Mouse (Mus musculus) forebrain, embryonic 16.5 days (tissue): Measurements from ENCODE around the gene Gnat1. TPM values are rescaled to one million over a fixed set of nuclear protein-coding genes. Genes with fewer than 3 reads are reported as not detected.
A peak's percentile ranks its signal among the peaks of the same experiment; 100 is the strongest.

Source experiments
- ATAC-seq: fragments of 200-750 bp; cut with Nextera tagmentation; 2 replicates; pipeline ENCODE4 v1.8.0; 2017; ENCODE audit warnings: mild to moderate bottlenecking, moderate library complexity
- H3K27ac ChIP-seq: fragments of 300-500 bp; sonication (generic); 2 replicates; pipeline ENCODE4 v1.5.1; 2014; ENCODE audit warnings: low read length, control low read depth
- H3K27me3 ChIP-seq: fragments of 300-500 bp; sonication (generic); replicated peaks from 2 replicates; pipeline ENCODE4 v1.6.1; 2014; ENCODE audit warnings: low read length; ENCODE audit not compliant: control insufficient read depth, insufficient read depth
- H3K36me3 ChIP-seq: fragments of 300-500 bp; sonication (generic); 2 replicates; pipeline ENCODE4 v1.6.1; 2014; ENCODE audit not compliant: control insufficient read depth, insufficient read depth
- H3K4me1 ChIP-seq: fragments of 300-500 bp; sonication (generic); replicated peaks from 2 replicates; pipeline ENCODE4 v1.6.1; 2014; ENCODE audit warnings: low read length; ENCODE audit not compliant: control insufficient read depth, insufficient read depth
- H3K4me2 ChIP-seq: fragments of 300-500 bp; sonication (generic); 2 replicates; pipeline ENCODE4 v1.6.1; 2014; ENCODE audit warnings: mild to moderate bottlenecking, low read length, control low read depth
- H3K4me3 ChIP-seq: fragments of 300-500 bp; sonication (generic); replicated peaks from 2 replicates; pipeline ENCODE4 v1.5.1; 2014; ENCODE audit warnings: mild to moderate bottlenecking, low read length, control low read depth
- H3K9ac ChIP-seq: fragments of 300-500 bp; sonication (generic); replicated peaks from 2 replicates; pipeline ENCODE4 v1.6.1; 2014; ENCODE audit warnings: low read depth, low read length, control low read depth
- H3K9me3 ChIP-seq: fragments of 300-500 bp; sonication (generic); 2 replicates; pipeline ENCODE4 v1.6.1; 2016; ENCODE audit warnings: low read length; ENCODE audit not compliant: control insufficient read depth
- WGBS: fragments of 180-500 bp; shearing (Covaris S2); extraction: QIAGEN DNeasy Blood & Tissue Kit; methylation state at CpG from one replicate; pipeline ENCODE4 v1.1.7; 2014; 5-methylcytosine and 5-hydroxymethylcytosine counted together
- polyA plus RNA-seq: library from polyadenylated mRNA; unstranded; fragments of >200 nt; fragmentation: Nextera tagmentation; extraction: Ambion mirVana; gene quantifications from 2 replicates; pipeline ENCODE4 v1.2.1, GENCODE M21; 2015

Gene Gnat1
- polyA plus RNA-seq, 1 experiment from 2014 or later = 1.4 TPM

DNA sequence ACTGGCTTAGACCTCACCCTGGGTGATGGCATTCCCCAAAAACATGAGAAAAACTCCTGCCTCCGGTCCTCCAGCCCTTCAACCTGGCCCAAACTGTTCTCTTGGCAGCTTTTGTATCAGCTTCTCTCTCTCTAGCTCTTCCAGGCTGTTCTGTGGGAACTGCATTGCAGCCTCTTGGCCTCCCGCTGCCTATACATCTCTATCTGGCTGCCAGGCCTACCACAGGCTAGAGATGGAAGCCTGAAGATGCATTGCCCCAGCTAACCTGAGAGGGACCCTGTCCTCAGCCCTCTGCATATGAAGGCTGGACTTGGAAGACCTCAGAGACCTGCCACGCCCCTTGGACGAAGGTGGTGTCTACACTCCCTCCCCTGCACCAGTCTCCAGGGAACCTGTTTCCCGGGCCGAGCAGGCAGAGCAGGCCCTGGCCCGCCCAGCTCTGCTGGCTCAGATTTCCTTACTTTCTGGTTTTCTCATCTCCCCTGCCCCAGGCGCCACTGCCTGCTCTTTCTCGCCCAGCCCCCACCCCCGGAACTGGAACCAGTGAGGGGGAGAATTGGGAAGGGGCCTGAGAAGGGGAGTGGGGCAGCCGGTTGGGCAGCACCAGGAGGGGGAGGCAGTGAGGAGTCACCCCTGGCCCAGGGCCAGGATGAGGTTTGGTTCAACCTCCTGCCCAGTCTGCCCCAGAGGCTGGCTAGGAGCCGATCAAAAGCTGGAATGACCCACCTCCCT is 34.9 kb upstream of the Gnat1 start:
- Histone ChIP-seq H3K27me3 (peaks cover 3% of the 10 kb centered on the region; the same call in 1 of the 2 replicates), H3K9ac (no peak overlapping the region; the same call in 1 of the 2 replicates), H3K36me3 (no peaks in the 10 kb centered on the region), H3K27ac (no peak overlapping the region), H3K4me1 (peaks cover 19% of the 10 kb centered on the region), H3K4me2 (no peak overlapping the region), H3K4me3 (no peak overlapping the region), H3K9me3 (no peaks in the 10 kb centered on the region)
- ATAC-seq = no peak
- 23% methylated on average over 11 of the region's 12 CpGs for WGBS

DNA sequence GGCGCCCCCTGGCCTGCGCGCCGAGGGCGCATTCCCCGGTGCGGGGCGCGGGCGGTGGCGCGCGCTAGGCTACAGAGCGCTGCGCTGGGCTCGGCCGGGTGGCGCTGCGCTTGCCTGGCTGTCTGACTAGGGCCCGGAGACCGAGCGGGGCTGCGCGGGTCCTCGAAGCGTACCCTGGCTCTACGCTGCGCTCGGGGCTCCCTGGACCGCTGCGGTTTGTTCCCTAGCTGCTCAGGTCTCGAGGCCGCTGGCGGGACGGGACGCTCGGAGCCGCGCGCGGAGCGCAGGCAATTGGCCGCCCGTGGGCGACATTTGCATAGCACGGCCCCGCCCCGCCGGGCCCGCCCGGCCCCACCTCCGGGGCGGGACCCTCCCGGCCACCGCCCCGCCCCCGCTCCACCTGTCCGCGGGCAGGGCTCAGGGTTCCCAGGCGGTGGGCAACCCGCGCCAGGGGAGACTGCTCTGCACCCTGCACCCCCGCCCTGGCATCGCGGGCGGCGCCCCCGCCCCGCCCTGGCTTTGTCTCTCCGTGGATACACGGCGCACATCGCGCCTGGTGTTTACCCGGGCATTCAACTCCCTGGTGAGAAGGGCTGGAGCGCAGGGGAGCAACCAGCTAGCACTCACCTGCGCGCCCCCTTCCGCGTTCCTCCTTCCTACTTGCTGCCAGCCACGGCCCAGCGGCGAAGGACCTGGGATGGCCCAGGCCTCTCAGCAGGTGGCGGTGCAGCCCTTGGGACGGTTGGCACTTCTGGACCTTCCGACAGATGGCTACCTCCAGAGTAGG is 30.4 kb upstream of the Gnat1 start, which contains the start of gene Sema3f:
Sema3f (minus strand) TSS at position 779 of the 787 bp plus-strand sequence.
- Histone ChIP-seq H3K9me3 (no peaks in the 10 kb centered on the region), H3K4me1 (peaks cover 46% of the 10 kb centered on the region), H3K27ac (peak within 1 kb of the TSS; percentile 84), H3K36me3 (no peaks in the 10 kb centered on the region), H3K4me3 (peak within 1 kb of the TSS; percentile 77), H3K4me2 (peak within 1 kb of the TSS; percentile 90), H3K9ac (peak within 1 kb of the TSS; percentile 86), H3K27me3 (peaks cover 3% of the 10 kb centered on the region; the same call in 1 of the 2 replicates)
- peak; percentile 76 for ATAC-seq
- 1% methylated on average over 76 of the region's 86 CpGs for WGBS

DNA sequence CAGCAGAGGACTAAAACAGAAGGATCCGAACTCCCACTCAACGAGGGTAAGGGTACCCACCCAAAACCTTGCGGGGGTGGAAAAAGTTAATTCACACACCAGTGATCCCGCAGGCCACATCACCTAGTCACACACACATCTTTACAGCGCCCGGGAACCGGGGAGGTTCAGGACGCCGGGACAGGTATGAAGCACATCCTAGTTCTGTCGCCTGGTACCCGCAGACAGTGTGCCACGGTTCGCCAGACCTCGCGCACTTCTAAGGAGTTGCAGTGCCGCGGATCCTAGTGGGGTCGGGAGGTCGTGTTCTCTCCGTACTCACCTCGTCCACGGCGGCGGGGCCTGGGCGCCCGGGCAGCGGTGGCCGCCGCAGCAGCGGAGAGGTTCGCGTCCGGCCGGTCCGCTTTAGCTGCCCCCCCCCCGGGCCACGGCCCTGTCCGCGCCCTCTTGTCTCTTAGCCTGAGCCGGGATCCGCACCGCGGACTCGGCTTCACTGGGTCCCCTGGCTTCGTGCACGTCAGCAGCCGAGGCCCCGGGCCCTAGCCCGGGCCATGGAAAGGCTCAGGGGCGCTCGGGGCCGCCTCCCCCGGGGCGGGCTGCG is 29.7 kb upstream of the Gnat1 start:
- Histone ChIP-seq H3K4me1 (peaks cover 40% of the 10 kb centered on the region), H3K27me3 (peaks cover 3% of the 10 kb centered on the region; the same call in 1 of the 2 replicates), H3K4me3 (peak overlapping the region; percentile 77), H3K36me3 (no peaks in the 10 kb centered on the region), H3K27ac (peak overlapping the region; percentile 84), H3K9ac (peak overlapping the region; percentile 86), H3K4me2 (peak overlapping the region; percentile 90), H3K9me3 (no peaks in the 10 kb centered on the region)
- WGBS = under 1% methylated on average over 49 of the region's 55 CpGs
- ATAC-seq = no peak

DNA sequence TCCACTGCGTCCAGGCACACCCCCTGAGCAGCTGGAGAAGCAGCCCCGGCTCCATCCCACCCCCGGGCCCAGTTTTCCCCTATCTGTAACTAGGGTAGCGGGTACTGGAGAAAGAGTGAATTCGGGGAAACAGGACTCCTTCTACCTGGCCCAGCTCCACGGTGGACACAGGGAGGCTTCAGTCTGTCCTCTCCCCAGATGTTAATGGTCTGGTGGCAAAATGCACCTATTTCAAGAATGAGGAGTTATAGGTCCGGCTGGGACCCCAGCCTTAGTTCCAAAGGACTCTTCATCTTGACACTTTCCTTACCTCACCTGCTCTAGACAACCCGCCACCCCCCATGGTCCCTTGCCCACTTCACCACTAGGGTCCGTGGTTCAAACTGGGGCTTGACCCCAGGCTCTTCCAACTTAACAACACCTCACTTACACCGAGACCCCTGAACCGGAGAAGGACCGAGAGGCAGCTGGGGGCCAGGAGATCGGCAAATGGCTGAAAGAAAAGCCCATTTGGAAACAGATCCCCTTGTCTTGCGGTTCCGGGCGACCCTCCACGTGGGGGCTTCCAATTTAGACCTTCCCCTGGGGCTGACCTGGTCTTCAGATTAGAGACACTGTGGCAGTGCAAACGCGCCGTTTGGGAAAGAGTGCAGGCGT is 29.1 kb upstream of the Gnat1 start:
- Histone ChIP-seq H3K4me1 (peaks cover 37% of the 10 kb centered on the region), H3K27ac (peak overlapping the region; percentile 86), H3K27me3 (peaks cover 3% of the 10 kb centered on the region; the same call in 1 of the 2 replicates), H3K4me2 (peak overlapping the region; percentile 90), H3K4me3 (peak overlapping the region; percentile 77), H3K36me3 (no peaks in the 10 kb centered on the region), H3K9me3 (no peaks in the 10 kb centered on the region), H3K9ac (peak overlapping the region; percentile 86)
- ATAC-seq = no peak
- 6% methylated on average over 21 of the region's 21 CpGs for WGBS

DNA sequence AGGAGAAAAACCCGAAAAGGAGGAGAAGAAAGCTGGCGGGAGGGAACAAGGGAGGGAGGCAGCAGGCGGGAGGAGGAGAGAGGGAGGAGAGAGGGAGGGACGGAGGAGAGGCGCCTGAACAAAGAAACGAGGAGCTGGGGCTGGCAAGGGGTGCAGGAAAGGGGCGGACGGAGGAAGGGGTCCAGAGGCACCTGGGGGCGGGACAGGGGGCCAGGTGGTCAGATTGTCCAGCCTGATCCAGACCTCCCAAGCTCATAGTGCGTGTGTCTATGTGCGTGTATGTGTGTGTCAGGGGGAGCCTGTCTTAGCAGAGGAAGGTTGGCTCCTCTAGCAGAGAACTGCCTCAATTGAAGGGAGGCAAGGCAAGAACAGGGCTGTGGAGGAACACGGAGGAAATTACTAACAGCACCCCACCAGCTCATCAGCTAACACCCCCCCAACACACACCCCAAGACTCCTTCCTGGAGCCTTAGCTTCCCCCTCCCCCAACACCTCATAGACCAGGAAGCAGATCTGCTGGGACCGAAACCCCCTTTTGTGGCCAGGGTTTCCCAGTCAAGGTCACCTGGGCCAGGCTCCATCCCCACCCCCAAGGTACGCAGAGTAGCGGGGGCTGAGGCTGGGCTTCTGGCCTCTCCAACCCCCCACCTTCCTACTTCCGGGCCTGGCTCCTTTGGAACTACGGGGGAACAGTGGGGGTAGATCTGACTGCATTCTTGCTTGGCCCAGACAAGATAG is 28.4 kb upstream of the Gnat1 start:
- Histone ChIP-seq H3K27me3 (peaks cover 3% of the 10 kb centered on the region; the same call in 1 of the 2 replicates), H3K4me3 (peak overlapping the region; percentile 77), H3K27ac (peak overlapping the region; percentile 86), H3K4me2 (peak overlapping the region; percentile 90), H3K9me3 (no peaks in the 10 kb centered on the region), H3K36me3 (no peaks in the 10 kb centered on the region), H3K9ac (peak overlapping the region; percentile 86), H3K4me1 (peaks cover 39% of the 10 kb centered on the region)
- peak; percentile 39 for ATAC-seq
- WGBS = 4% methylated on average over 15 of the region's 17 CpGs

DNA sequence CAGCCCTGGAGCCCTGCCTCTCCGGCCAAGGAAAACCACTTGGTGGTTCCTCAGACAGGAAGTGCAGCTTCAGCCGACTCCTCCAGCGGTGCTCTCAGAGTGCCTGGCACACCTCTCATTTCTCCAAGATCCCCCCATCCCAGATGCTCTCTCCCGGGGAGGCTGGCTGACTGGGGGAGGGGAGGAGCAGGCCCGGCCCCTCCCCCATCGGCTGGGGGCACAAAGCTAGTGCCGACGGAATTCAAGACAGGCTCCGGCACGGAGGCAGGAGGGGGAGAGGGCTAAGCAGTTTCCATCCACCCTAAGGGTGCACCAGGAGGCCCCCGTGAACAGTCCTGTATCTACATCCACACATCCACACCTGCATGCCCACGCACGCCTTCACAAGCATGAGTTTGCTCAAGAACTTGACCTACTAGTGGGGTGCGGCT is 27.3 kb upstream of the Gnat1 start:
- no peaks in the 10 kb centered on the region for H3K9me3 ChIP-seq
- H3K27me3 ChIP-seq = peaks cover 3% of the 10 kb centered on the region; the same call in 1 of the 2 replicates
- no peak for ATAC-seq
- H3K27ac ChIP-seq = peak overlapping the region; percentile 86
- peak overlapping the region; percentile 77 for H3K4me3 ChIP-seq
- H3K9ac ChIP-seq = peak overlapping the region; percentile 86
- no peaks in the 10 kb centered on the region for H3K36me3 ChIP-seq
- peak overlapping the region; percentile 90 for H3K4me2 ChIP-seq
- H3K4me1 ChIP-seq = peaks cover 49% of the 10 kb centered on the region
- WGBS = 8% methylated on average over 14 of the region's 14 CpGs

DNA sequence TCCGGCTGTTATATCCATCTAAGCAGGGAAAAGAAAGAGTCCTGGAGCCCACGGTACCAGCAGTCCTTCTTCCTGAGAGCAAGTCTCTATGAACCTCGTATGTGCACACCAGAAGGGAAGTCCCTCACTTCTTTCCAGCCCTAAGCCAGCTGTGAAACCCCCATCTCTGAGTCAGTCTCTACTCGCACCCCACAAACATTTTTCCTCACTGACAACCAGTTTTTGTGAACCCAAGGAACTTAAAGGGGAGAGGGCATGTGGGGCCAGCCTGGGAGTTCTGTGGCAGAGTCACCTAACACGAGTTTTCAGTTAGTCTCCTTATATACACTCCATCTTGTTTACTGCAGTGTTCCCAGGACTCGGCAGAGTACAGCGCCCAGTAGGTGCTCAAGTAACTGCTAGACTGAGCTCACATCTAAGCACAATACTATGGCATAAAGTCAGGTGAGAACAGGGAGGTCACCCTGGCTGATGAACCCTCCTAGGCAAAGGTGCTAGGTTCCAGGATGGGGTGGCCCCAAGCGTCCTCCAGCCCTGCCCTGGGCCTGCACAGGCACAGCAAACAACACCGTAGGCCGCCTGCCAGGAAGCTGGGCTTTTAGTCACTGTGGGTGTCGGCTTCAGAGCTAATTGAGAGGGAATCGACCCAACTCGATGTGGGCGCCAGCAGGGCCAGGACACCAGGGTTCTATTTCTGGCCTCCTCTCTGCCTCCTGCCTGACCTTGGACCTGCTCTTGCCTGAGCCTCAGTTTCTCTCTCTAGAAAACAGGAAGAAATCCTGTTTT is 24.0 kb upstream of the Gnat1 start:
- Histone ChIP-seq H3K27me3 (no peaks in the 10 kb centered on the region), H3K4me2 (no peak overlapping the region), H3K9ac (no peak overlapping the region), H3K4me1 (peaks cover 73% of the 10 kb centered on the region), H3K9me3 (no peaks in the 10 kb centered on the region), H3K36me3 (no peaks in the 10 kb centered on the region), H3K27ac (no peak overlapping the region), H3K4me3 (no peak overlapping the region)
- ATAC-seq = no peak
- WGBS = 58% methylated on average over 14 of the region's 14 CpGs
